Mouse (Mus musculus) limb, embryonic 12.5 days (tissue): ENCODE measurements around the gene Plin5. TPM values are rescaled to one million over a fixed set of nuclear protein-coding genes. Genes with fewer than 3 reads are reported as not detected.

Experiments used
- ATAC-seq: fragments of 200-750 bp; cut with Nextera tagmentation; 2 replicates; pipeline ENCODE4 v1.8.0; 2017; ENCODE audit warnings: low read depth, moderate TSS enrichment; ENCODE audit not compliant: insufficient number of reproducible peaks, insufficient read depth, low FRiP score, low TSS enrichment
- H3K27ac ChIP-seq: fragments of 300-500 bp; sonication (generic); 2 replicates; pipeline ENCODE4 v1.5.1; 2016; ENCODE audit warnings: mild to moderate bottlenecking, moderate library complexity
- H3K27me3 ChIP-seq: fragments of 300-500 bp; sonication (generic); 2 replicates; pipeline ENCODE4 v1.6.1; 2016; ENCODE audit warnings: mild to moderate bottlenecking, moderate library complexity
- H3K36me3 ChIP-seq: fragments of 300-500 bp; sonication (generic); 2 replicates; pipeline ENCODE4 v1.6.1; 2016; ENCODE audit warnings: mild to moderate bottlenecking, moderate library complexity
- H3K4me1 ChIP-seq: fragments of 300-500 bp; sonication (generic); replicated peaks from 2 replicates; pipeline ENCODE4 v1.6.1; 2016
- H3K4me2 ChIP-seq: fragments of 300-500 bp; sonication (generic); 2 replicates; pipeline ENCODE4 v1.6.1; 2016; ENCODE audit warnings: mild to moderate bottlenecking, moderate library complexity
- H3K4me3 ChIP-seq: fragments of 300-500 bp; sonication (generic); replicated peaks from 2 replicates; pipeline ENCODE4 v1.5.1; 2016; ENCODE audit warnings: mild to moderate bottlenecking
- H3K9ac ChIP-seq: fragments of 300-500 bp; sonication (generic); replicated peaks from 2 replicates; pipeline ENCODE4 v1.6.1; 2016; ENCODE audit warnings: mild to moderate bottlenecking, moderate library complexity
- H3K9me3 ChIP-seq: fragments of 300-500 bp; sonication (generic); 2 replicates; pipeline ENCODE4 v1.6.1; 2016; ENCODE audit warnings: mild to moderate bottlenecking, moderate library complexity
- WGBS: fragments of 180-500 bp; shearing (Covaris S2); methylation state at CpG from one replicate; pipeline ENCODE4 v1.1.7; 2016; 5-methylcytosine and 5-hydroxymethylcytosine counted together
- polyA plus RNA-seq: library from polyadenylated mRNA; unstranded; fragments of >200 nt; fragmentation: Nextera tagmentation; extraction: Ambion mirVana; gene quantifications from 2 replicates; pipeline ENCODE4 v1.2.1, GENCODE M21; 2016

The Plin5 gene
- polyA plus RNA-seq, 1 experiment from 2014 or later: 0.10 TPM

GRCm38 (mm10) chr17:56119981-56120880, 2.8 kb upstream of the Plin5 start:
- H3K36me3 ChIP-seq: no peaks in the 10 kb centered on the region
- ATAC-seq: no peak
- peaks cover 28% of the 10 kb centered on the region for H3K4me1 ChIP-seq
- H3K27me3 ChIP-seq: peaks cover 98% of the 10 kb centered on the region
- H3K9me3 ChIP-seq: peaks cover 17% of the 10 kb centered on the region
- peak overlapping the region; percentile 26 for H3K4me2 ChIP-seq
- H3K4me3 ChIP-seq: peak overlapping the region; percentile 16
- WGBS: 7% methylated on average over 66 of the region's 66 CpGs
- no peak overlapping the region for H3K27ac ChIP-seq
- H3K9ac ChIP-seq: 0 out of 2 replicates have a peak overlapping the region, but pooled peaks have one; percentile 34

- H3K27me3 ChIP-seq: peaks cover 91% of the 10 kb centered on the region
- H3K36me3 ChIP-seq: no peaks in the 10 kb centered on the region
- peaks cover 25% of the 10 kb centered on the region for H3K4me1 ChIP-seq
- peak overlapping the region; percentile 16 for H3K4me3 ChIP-seq
- no peak for ATAC-seq
- peak overlapping the region; percentile 26; the same call in 1 of the 2 replicates for H3K4me2 ChIP-seq
- H3K27ac ChIP-seq: no peak overlapping the region
- 43% methylated on average over 12 of the region's 12 CpGs for WGBS
- no peak overlapping the region for H3K9ac ChIP-seq
- peaks cover 17% of the 10 kb centered on the region for H3K9me3 ChIP-seq
These were observed 2.0 kb upstream of the Plin5 start for GRCm38 (mm10) chr17:56119431-56119830.

GRCm38 (mm10) chr17:56116193-56116592, 1.2 kb downstream of the Plin5 start:
- ATAC-seq: no peak
- Histone ChIP-seq H3K9me3 (no peaks in the 10 kb centered on the region), H3K36me3 (no peaks in the 10 kb centered on the region), H3K9ac (no peak overlapping the region), H3K4me3 (no peak overlapping the region), H3K4me1 (peaks cover 19% of the 10 kb centered on the region), H3K27ac (no peak overlapping the region), H3K4me2 (no peak overlapping the region), H3K27me3 (peaks cover 58% of the 10 kb centered on the region)
- WGBS: 78% methylated on average over 10 of the region's 10 CpGs

GRCm38 (mm10) chr17:56112743-56113142, 4.7 kb downstream of the Plin5 start:
- Histone ChIP-seq H3K4me3 (no peak overlapping the region), H3K9ac (no peak overlapping the region)
- 67% methylated on average over 3 of the region's 3 CpGs for WGBS

GRCm38 (mm10) chr17:56111864-56112263, 5.5 kb downstream of the Plin5 start:
- H3K9me3 ChIP-seq: no peaks in the 10 kb centered on the region
- no peak overlapping the region for H3K4me2 ChIP-seq
- ATAC-seq: peak; percentile 3; the same call in 1 of the 2 replicates
- peaks cover 9% of the 10 kb centered on the region; the same call in 1 of the 2 replicates for H3K36me3 ChIP-seq
- 48% methylated on average over 5 of the region's 5 CpGs for WGBS
- H3K4me1 ChIP-seq: 0 out of 2 replicates have a peak, but pooled peaks cover under 1% of the 10 kb centered on the region
- H3K9ac ChIP-seq: no peak overlapping the region
- H3K4me3 ChIP-seq: no peak overlapping the region
- H3K27ac ChIP-seq: no peak overlapping the region
- peaks cover 16% of the 10 kb centered on the region for H3K27me3 ChIP-seq

More at GRCm38 (mm10) chr17:56112743-56113142, 4.7 kb downstream of the Plin5 start:
- H3K9me3 ChIP-seq: no peaks in the 10 kb centered on the region
- peaks cover 9% of the 10 kb centered on the region; the same call in 1 of the 2 replicates for H3K36me3 ChIP-seq
- peaks cover 25% of the 10 kb centered on the region for H3K27me3 ChIP-seq
- ATAC-seq: no peak
- H3K4me1 ChIP-seq: peaks cover 8% of the 10 kb centered on the region
- no peak overlapping the region for H3K4me2 ChIP-seq
- H3K27ac ChIP-seq: no peak overlapping the region

- H3K27ac ChIP-seq: no peak overlapping the region
- peaks cover 8% of the 10 kb centered on the region for H3K27me3 ChIP-seq
- no peak overlapping the region for H3K4me3 ChIP-seq
- H3K36me3 ChIP-seq: peaks cover 9% of the 10 kb centered on the region; the same call in 1 of the 2 replicates
- no peak overlapping the region for H3K9ac ChIP-seq
- no peaks in the 10 kb centered on the region for H3K9me3 ChIP-seq
- ATAC-seq: no peak
- H3K4me2 ChIP-seq: no peak overlapping the region
- H3K4me1 ChIP-seq: no peaks in the 10 kb centered on the region
- 75% methylated on average over 1 of the region's 1 CpGs for WGBS
These were observed 6.4 kb downstream of the Plin5 start for GRCm38 (mm10) chr17:56111021-56111420.

- WGBS: 75% methylated on average over 4 of the region's 4 CpGs
- no peaks in the 10 kb centered on the region for H3K9me3 ChIP-seq
- no peak overlapping the region for H3K4me2 ChIP-seq
- no peak overlapping the region for H3K4me3 ChIP-seq
- no peak for ATAC-seq
- H3K36me3 ChIP-seq: peaks cover 9% of the 10 kb centered on the region; the same call in 1 of the 2 replicates
- H3K9ac ChIP-seq: no peak overlapping the region
- H3K27ac ChIP-seq: no peak overlapping the region
- H3K27me3 ChIP-seq: peaks cover 4% of the 10 kb centered on the region; the same call in 1 of the 2 replicates
- H3K4me1 ChIP-seq: no peaks in the 10 kb centered on the region
These were observed 6.8 kb downstream of the Plin5 start for GRCm38 (mm10) chr17:56110571-56110970.

- H3K9me3 ChIP-seq: no peaks in the 10 kb centered on the region
- H3K27me3 ChIP-seq: no peaks in the 10 kb centered on the region
- 53% methylated on average over 10 of the region's 10 CpGs for WGBS
- H3K4me1 ChIP-seq: no peaks in the 10 kb centered on the region
- no peak for ATAC-seq
- H3K9ac ChIP-seq: no peak within 1 kb of the TSS
- no peak within 1 kb of the TSS for H3K27ac ChIP-seq
- H3K4me2 ChIP-seq: no peak within 1 kb of the TSS
- no peak within 1 kb of the TSS for H3K4me3 ChIP-seq
- H3K36me3 ChIP-seq: peaks cover 9% of the 10 kb centered on the region; the same call in 1 of the 2 replicates
These were observed 8.0 kb downstream of the Plin5 start, which contains the start of gene Plin4 for GRCm38 (mm10) chr17:56109219-56110051. TSS of gene Plin4 (minus strand) at chr17:56109803.

- Histone ChIP-seq H3K4me1 (no peaks in the 10 kb centered on the region), H3K27ac (no peak overlapping the region), H3K9me3 (no peaks in the 10 kb centered on the region), H3K27me3 (no peaks in the 10 kb centered on the region), H3K4me3 (no peak overlapping the region), H3K9ac (no peak overlapping the region), H3K4me2 (no peak overlapping the region), H3K36me3 (peaks cover 16% of the 10 kb centered on the region)
- no peak for ATAC-seq
- 84% methylated on average over 6 of the region's 6 CpGs for WGBS
These were observed 8.9 kb downstream of the Plin5 start for GRCm38 (mm10) chr17:56108334-56109044.

- ATAC-seq: no peak
- H3K4me2 ChIP-seq: no peak overlapping the region
- H3K36me3 ChIP-seq: peaks cover 23% of the 10 kb centered on the region
- no peak overlapping the region for H3K4me3 ChIP-seq
- WGBS: 54% methylated on average over 2 of the region's 2 CpGs
- H3K4me1 ChIP-seq: no peaks in the 10 kb centered on the region
- no peaks in the 10 kb centered on the region for H3K9me3 ChIP-seq
- H3K9ac ChIP-seq: no peak overlapping the region
- H3K27ac ChIP-seq: no peak overlapping the region
- H3K27me3 ChIP-seq: no peaks in the 10 kb centered on the region
These were observed 9.7 kb downstream of the Plin5 start for GRCm38 (mm10) chr17:56107736-56108135.
